Mouse (Mus musculus) testis, adult 2 months (tissue): ENCODE data around the gene Phex.

Experiments
- CTCF ChIP-seq: fragments of 200-500 bp; IDR thresholded peaks from 2 replicates; pipeline ENCODE4 v1.5.1; 2012; ENCODE audit warnings: low read depth, mild to moderate bottlenecking, inconsistent platforms, low read length, moderate library complexity; ENCODE audit not compliant: control insufficient read depth, insufficient read depth, insufficient replicate concordance
- POLR2A ChIP-seq: fragments of 200-500 bp; IDR thresholded peaks from 2 replicates; pipeline ENCODE4 v1.6.1; 2012; ENCODE audit warnings: low read depth, mild to moderate bottlenecking, inconsistent platforms, low read length, moderate library complexity; ENCODE audit not compliant: control insufficient read depth

GRCm38 (mm10) chrX:157273291-157273690 is 141.8 kb downstream of the Phex start:
- TF ChIP-seq CTCF (no peak), POLR2A (no peak)
